Mouse (Mus musculus) hindbrain, postnatal 0 days (tissue): ENCODE data around the gene Nkx6-1. TPM values are rescaled to one million over a fixed set of nuclear protein-coding genes. Genes with fewer than 3 reads are reported as not detected.

Source experiments
- ATAC-seq: fragments of 200-750 bp; cut with Nextera tagmentation; 2 replicates; pipeline ENCODE4 v1.8.0; 2017; ENCODE audit warnings: mild to moderate bottlenecking, moderate TSS enrichment, moderate library complexity
- DNase-seq: peaks from one replicate; pipeline ENCODE4 v3.0.0-alpha.2; 2015; ENCODE audit warnings: low spot score
- H3K27ac ChIP-seq: fragments of 300-500 bp; sonication (generic); 2 replicates; pipeline ENCODE4 v1.5.1; 2014; ENCODE audit warnings: mild to moderate bottlenecking
- H3K27me3 ChIP-seq: fragments of 300-500 bp; sonication (generic); 2 replicates; pipeline ENCODE4 v1.6.1; 2014; ENCODE audit warnings: low read length, mixed read lengths; ENCODE audit not compliant: insufficient read depth
- H3K36me3 ChIP-seq: fragments of 300-500 bp; sonication (generic); 2 replicates; pipeline ENCODE4 v1.6.1; 2014; ENCODE audit warnings: low read length, mixed read lengths; ENCODE audit not compliant: insufficient read depth
- H3K4me1 ChIP-seq: fragments of 300-500 bp; sonication (generic); 2 replicates; pipeline ENCODE4 v1.6.1; 2014; ENCODE audit warnings: antibody characterized with exemption, low read length, mixed read lengths; ENCODE audit not compliant: insufficient read depth
- H3K4me2 ChIP-seq: fragments of 300-500 bp; sonication (generic); 2 replicates; pipeline ENCODE4 v1.6.1; 2014; ENCODE audit warnings: low read depth, mild to moderate bottlenecking, low read length, moderate library complexity, mixed read lengths
- H3K4me3 ChIP-seq: fragments of 300-500 bp; sonication (generic); 2 replicates; pipeline ENCODE4 v1.5.1; 2014; ENCODE audit warnings: low read length
- H3K9ac ChIP-seq: fragments of 300-500 bp; sonication (generic); replicated peaks from 2 replicates; pipeline ENCODE4 v1.6.1; 2014; ENCODE audit warnings: mild to moderate bottlenecking, low read length, moderate library complexity, mixed read lengths
- H3K9me3 ChIP-seq: fragments of 300-500 bp; sonication (generic); 2 replicates; pipeline ENCODE4 v1.6.1; 2016; ENCODE audit warnings: low read length, mixed read lengths
- CTCF ChIP-seq: IDR thresholded peaks from 2 replicates; pipeline ENCODE4 v1.5.1; 2016; ENCODE audit warnings: antibody characterized with exemption, control low read depth, low read depth
- WGBS: fragments of 180-500 bp; shearing (Covaris S2); extraction: QIAGEN DNeasy Blood & Tissue Kit; methylation state at CpG from one replicate; pipeline ENCODE4 v1.1.7; 2014; 5-methylcytosine and 5-hydroxymethylcytosine counted together
- polyA plus RNA-seq: library from polyadenylated mRNA; unstranded; fragments of >200 nt; fragmentation: Nextera tagmentation; extraction: Ambion mirVana; gene quantifications from 2 replicates; pipeline ENCODE4 v1.2.1, GENCODE M21; 2015
- total RNA-seq: library from RNA; depleted of rRNA; stranded (reverse); fragments of >200 nt; gene quantifications from 2 replicates; pipeline ENCODE4 v1.2.3, GENCODE M21; 2014

Nkx6-1 gene
- total and polyA plus RNA-seq, 2 experiments from 2014 or later, result 2.4 to 4.3 TPM

- Histone ChIP-seq H3K4me1 (no peaks in the 10 kb centered on the region), H3K27ac (no peak overlapping the region), H3K9ac (no peak overlapping the region), H3K9me3 (no peaks in the 10 kb centered on the region), H3K36me3 (no peaks in the 10 kb centered on the region), H3K27me3 (peaks cover 89% of the 10 kb centered on the region), H3K4me3 (no peak overlapping the region), H3K4me2 (no peak overlapping the region)
- 5% methylated on average over 9 of the region's 9 CpGs for WGBS
- DNase-seq, result no peak
- TF ChIP-seq CTCF, result no peak
- no peak for ATAC-seq
Observed at GRCm38 (mm10) chr5:101666091-101666490, 1.3 kb upstream of the Nkx6-1 start.

DNA sequence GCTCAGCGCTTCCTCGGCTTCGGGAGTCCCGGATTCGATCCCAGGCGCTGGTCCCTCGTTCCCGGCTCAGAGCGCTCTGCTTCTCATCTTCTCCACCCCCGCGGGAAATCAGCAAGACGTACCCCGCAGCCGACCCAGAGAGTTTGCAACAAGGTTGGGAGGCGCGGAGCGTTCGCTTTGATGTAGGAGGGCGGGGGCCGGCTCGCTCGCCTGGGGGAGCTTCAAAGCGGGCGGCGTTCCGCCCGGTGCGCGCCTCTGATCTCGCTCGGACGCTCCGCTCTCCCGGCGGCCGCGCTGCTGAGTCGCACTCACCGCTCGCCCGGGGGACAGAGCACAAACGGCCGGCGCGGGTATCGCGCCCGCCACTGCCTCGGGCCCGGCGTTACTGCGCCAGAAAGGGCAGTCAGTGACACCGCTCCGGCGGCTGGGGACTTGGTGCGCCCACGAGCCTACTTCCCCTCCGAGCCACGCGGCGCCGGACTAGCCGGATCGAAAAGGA lies 324 bp downstream of the Nkx6-1 start:
- peak overlapping the region; percentile 37 for H3K4me3 ChIP-seq
- WGBS, result under 1% methylated on average over 62 of the region's 64 CpGs
- TF ChIP-seq CTCF, result no peak
- H3K27me3 ChIP-seq, result peaks cover 75% of the 10 kb centered on the region
- no peak for DNase-seq
- peak overlapping the region; percentile 41; the same call in 1 of the 2 replicates for H3K27ac ChIP-seq
- peak overlapping the region; percentile 46 for H3K9ac ChIP-seq
- no peaks in the 10 kb centered on the region for H3K9me3 ChIP-seq
- H3K4me1 ChIP-seq, result no peaks in the 10 kb centered on the region
- no peak for ATAC-seq
- peak overlapping the region; percentile 51 for H3K4me2 ChIP-seq
- H3K36me3 ChIP-seq, result no peaks in the 10 kb centered on the region

DNA sequence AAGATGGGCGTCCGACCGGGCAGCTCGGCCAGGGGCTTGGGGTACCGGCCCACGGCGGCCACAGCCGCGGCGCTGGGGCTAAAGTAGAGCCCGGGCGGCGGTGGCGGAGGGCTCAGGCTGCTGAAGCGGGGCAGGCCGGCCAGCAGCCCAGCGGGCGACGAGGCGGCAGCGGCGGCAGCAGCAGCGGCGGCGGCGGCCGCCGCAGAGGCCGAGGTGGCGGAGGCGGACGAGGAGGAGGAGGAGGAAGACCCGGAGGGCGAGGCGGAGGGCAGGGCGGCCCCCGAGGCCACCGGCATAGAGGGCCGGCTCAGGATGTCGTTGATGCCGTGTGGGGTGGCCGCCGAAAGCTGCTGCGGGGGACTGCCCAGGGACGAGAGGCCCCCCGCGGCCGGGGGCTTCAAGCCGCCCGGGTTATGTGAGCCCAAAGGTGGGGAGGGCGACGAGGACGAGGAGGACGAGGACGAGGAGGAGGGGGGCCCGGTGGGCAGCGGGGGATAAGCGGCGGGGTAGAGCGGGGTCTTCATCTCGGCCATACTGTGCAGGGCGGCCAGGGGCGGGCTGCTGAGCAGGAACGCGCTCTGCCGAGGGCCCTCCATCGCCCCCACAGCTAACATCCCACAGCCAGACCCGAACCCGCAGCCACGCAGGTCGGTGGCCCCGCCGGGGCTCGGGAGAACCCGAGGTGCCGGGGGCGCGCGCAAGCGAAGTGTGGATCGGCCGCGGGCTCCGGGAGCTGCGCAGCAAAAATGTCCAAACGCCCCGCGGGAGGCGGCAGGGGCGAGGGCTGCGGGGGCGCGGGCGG lies 974 bp downstream of the Nkx6-1 start:
- peak overlapping the region; percentile 51 for H3K4me2 ChIP-seq
- peak overlapping the region; percentile 37 for H3K4me3 ChIP-seq
- peaks cover 69% of the 10 kb centered on the region for H3K27me3 ChIP-seq
- H3K4me1 ChIP-seq, result no peaks in the 10 kb centered on the region
- H3K9me3 ChIP-seq, result no peaks in the 10 kb centered on the region
- H3K27ac ChIP-seq, result peak overlapping the region; percentile 41; the same call in 1 of the 2 replicates
- peak overlapping the region; percentile 46 for H3K9ac ChIP-seq
- no peaks in the 10 kb centered on the region for H3K36me3 ChIP-seq
- ATAC-seq (no peak), DNase-seq (no peak)
- no peak for TF ChIP-seq CTCF
- WGBS, result under 1% methylated on average over 57 of the region's 94 CpGs

- Histone ChIP-seq H3K4me1 (no peaks in the 10 kb centered on the region), H3K9me3 (no peaks in the 10 kb centered on the region), H3K36me3 (no peaks in the 10 kb centered on the region), H3K4me2 (peak overlapping the region; percentile 51), H3K27me3 (peaks cover 62% of the 10 kb centered on the region), H3K27ac (peak overlapping the region; percentile 11; the same call in 1 of the 2 replicates), H3K4me3 (peak overlapping the region; percentile 37), H3K9ac (peak overlapping the region; percentile 46; the same call in 1 of the 2 replicates)
- ATAC-seq (peak; percentile 50), DNase-seq (peak; percentile 53)
- TF ChIP-seq CTCF, result peak; percentile 55
- under 1% methylated on average over 22 of the region's 23 CpGs for WGBS
Observed at GRCm38 (mm10) chr5:101663176-101663575, 1.6 kb downstream of the Nkx6-1 start.

DNA sequence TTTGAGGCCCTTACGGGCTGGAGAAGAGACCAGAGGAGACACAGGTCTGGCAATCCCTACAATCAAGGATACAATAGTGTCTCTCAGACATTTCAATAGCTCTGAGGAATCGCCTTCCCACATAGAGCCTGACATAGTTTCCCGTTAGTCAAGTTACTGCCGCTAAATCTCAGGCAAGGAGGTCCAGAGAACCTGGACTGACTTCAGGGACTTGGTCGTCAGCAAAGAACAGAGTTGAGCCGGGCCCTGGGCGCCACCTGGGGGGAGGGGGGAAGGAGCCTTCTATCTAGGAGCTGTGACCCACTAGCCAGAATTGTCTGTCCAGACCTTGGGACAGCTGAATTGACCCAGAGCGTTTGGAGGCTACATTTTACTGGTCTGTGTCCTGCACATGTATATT lies 2.3 kb downstream of the Nkx6-1 start:
- Histone ChIP-seq H3K4me1 (no peaks in the 10 kb centered on the region), H3K27me3 (peaks cover 60% of the 10 kb centered on the region), H3K4me3 (peak overlapping the region; percentile 37), H3K4me2 (peak overlapping the region; percentile 51), H3K9ac (no peak overlapping the region), H3K27ac (no peak overlapping the region), H3K36me3 (no peaks in the 10 kb centered on the region), H3K9me3 (no peaks in the 10 kb centered on the region)
- DNase-seq (no peak), ATAC-seq (no peak)
- TF ChIP-seq CTCF, result no peak
- 8% methylated on average over 8 of the region's 8 CpGs for WGBS

GRCm38 (mm10) chr5:101661561-101662211 lies 3.1 kb downstream of the Nkx6-1 start:
- Histone ChIP-seq H3K27me3 (peaks cover 60% of the 10 kb centered on the region), H3K9me3 (no peaks in the 10 kb centered on the region)
- no peak for ATAC-seq

More at GRCm38 (mm10) chr5:101661561-101662211, 3.1 kb downstream of the Nkx6-1 start:
- Histone ChIP-seq H3K9ac (no peak overlapping the region), H3K36me3 (no peaks in the 10 kb centered on the region), H3K4me2 (peak overlapping the region; percentile 24; the same call in 1 of the 2 replicates), H3K27ac (no peak overlapping the region), H3K4me1 (no peaks in the 10 kb centered on the region), H3K4me3 (peak overlapping the region; percentile 37)
- DNase-seq, result no peak
- no peak for TF ChIP-seq CTCF
- WGBS, result 4% methylated on average over 25 of the region's 25 CpGs
